Mouse (Mus musculus): ENCODE results near the gene Tpte.

DNA sequence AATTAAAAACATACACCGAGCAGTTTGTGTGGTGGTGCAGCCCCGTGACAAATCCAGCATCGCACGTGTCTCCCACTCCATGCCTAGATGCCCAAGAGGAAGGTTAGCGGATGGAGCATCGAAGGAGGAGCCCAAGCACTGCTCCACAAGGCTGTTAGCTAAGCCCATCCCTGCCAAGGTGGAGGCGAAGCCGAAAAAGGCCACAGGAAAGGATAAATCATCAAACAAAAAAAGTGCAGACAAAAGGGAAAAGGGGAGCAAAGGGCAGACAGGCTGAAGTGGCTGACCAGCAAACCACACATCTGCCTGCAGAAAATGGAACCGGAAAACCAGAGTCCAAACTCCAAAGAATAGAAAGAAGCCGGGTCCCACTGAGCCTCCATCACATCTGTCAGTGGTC is 23.8 kb downstream of the Tpte start:
- TF ChIP-seq POLR2A (IDR thresholded peaks at IDR 0.05; ENCODE audit: control insufficient read depth, low read depth, low read length) (no peak), CTCF (IDR thresholded peaks at IDR 0.05; ENCODE audit: control insufficient read depth, insufficient read depth, insufficient replicate concordance, low read depth, low read length) (no peak)
